Mouse (Mus musculus): ENCODE measurements around the gene Cdk5rap2.

The Cdk5rap2 gene

DNA sequence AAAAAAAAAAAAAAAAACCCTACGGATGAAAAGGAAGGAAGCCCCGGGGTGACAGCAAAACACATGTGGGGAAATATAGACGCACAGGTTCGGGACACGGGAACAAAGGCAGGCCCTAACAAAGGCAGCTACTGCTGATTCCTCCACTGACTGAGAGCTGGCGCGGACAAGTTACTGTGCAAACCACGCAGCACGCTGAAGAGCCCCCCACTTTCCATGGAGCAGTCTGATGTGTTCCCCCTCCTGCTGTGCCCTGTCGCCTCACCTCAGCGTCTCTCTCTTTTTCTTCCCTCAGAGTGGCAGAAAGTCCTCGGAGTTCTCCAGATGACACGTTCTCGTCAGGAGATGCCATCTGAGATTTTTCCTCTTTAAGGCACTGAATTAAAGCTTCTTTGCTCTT is 55.8 kb downstream of the Cdk5rap2 start:
- DNase-seq (ENCODE audit: inconsistent age in 2 of 2, low spot score in 1 of 2): no peak

- no peak for DNase-seq (ENCODE audit: inconsistent age in 2 of 2, low spot score in 1 of 2)
Observed at GRCm38 (mm10) chr4:70353656-70354055, 56.6 kb downstream of the Cdk5rap2 start.

DNA sequence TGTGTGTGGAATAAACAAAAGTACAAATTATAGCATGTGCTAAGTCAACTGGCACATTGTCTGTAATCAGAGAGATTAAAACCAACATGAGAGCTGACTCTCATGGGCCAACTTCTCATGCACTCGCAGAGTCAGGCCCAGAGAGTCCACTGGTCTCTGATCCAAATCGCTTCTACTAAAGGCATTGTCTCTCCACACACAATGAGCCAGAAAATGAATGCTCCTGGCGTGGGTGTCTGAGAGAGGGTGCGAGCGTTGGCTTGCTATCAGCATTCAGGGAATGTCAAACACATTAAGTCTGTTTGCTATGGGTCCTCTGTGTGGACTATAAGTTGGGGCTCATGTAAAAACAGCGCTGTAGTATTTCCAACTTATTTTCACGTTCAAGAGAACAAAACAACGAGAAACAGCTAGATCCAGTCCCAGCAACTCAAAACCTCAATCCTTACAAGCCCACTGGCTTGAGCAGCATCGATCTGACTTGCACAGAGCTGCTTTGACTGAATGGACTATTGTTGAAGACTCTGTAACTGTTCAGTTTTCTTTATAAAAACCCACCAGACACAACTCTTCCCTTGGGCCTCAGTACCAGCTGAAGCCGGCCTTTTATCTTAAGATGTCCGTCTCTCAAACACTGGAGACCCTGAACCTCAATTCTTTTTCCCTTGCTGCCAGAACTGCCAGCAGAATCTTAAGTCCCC is 74.6 kb downstream of the Cdk5rap2 start:
- DNase-seq (ENCODE audit: inconsistent age in 2 of 2, low spot score in 1 of 2): no peak

DNA sequence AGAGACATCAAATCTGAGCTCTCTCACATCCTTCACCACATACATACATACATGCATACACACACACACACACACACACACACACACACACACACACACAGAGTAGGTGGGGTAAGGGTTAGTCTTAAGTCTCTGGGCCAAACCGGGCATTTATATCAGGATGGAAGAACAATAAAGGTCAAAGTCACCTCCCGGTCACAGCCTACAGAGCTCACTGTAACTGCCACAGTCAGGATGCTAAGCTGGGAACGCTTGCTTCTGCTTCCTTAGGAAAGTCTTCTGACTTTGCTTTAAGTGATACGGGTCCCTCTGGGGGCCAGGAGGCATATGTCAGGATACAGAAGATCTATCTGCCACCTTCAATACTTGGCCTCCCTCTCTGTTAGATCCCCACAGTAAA is 75.2 kb downstream of the Cdk5rap2 start:
- DNase-seq (ENCODE audit: inconsistent age in 2 of 2, low spot score in 1 of 2): peak in 1 of 2 experiments; percentile 29

GRCm38 (mm10) chr4:70332981-70333380 is 77.3 kb downstream of the Cdk5rap2 start:
- peak; percentile 61 to 88 for DNase-seq (ENCODE audit: inconsistent age in 2 of 2, low spot score in 1 of 2)

DNA sequence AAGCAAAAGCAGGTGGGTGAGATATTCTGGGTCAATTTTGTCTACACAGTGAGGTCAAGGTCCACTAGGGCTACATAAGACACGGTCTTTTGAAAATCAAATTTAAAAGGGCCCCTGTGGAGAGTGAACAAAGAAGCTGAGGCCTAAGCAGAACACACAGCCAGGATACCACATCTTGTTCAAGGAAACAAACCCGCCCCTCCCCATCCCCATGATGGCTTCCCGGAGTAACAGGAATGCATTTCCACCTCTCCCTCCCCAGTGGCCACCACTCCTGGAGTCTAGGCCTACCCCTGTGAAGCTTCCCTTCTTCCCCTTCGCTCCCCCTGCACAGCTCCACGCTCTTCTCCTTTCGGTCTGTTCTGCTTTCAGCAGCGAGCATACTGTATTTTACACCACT is 77.7 kb downstream of the Cdk5rap2 start:
- no peak for DNase-seq (ENCODE audit: inconsistent age in 2 of 2, low spot score in 1 of 2)

DNA sequence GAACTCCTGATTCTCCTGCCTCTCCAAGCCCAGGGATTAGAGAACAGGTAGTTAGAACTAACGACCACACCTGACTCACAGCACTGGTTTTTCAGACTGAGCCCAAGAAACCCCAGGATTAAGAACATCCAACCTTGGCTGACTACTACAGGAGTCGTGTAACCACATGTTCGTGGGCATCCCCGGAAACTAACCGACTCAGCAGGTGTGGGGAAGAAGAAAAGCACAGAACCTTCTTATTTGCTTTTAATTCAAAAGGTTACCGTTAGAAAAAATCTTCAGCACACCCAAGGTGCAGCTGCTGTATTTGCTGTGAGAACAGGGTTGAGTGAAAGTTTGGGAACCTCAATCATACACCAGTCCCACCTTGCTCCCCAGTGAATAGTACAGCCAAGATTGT is 79.1 kb downstream of the Cdk5rap2 start:
- no peak for DNase-seq (ENCODE audit: inconsistent age in 2 of 2, low spot score in 1 of 2)

- no peak for DNase-seq (ENCODE audit: inconsistent age in 2 of 2, low spot score in 1 of 2)
Observed at GRCm38 (mm10) chr4:70328033-70328432, 82.2 kb downstream of the Cdk5rap2 start.

GRCm38 (mm10) chr4:70327436-70327835 is 82.8 kb downstream of the Cdk5rap2 start:
- DNase-seq (ENCODE audit: inconsistent age in 2 of 2, low spot score in 1 of 2): peak; percentile 33 to 73

DNA sequence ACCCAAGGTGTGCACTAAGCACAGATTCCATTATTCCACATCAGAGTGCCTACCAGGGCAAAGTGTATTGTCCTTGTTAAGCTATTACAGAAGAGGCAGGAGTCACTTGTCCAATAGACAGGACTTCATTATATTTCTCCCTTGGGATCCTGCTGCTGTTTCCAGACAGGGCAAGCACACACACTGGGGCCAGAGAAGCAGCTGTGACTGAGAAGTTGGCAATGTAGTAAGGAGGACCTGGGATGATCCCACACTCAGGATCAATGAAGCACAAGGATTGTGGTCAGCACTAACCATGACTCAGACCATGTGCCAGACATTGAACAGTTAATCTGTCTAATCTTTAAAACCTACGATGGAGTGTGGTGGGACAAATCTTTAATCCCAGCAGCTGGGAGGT is 88.7 kb downstream of the Cdk5rap2 start:
- DNase-seq (ENCODE audit: inconsistent age in 2 of 2, low spot score in 1 of 2): no peak

DNA sequence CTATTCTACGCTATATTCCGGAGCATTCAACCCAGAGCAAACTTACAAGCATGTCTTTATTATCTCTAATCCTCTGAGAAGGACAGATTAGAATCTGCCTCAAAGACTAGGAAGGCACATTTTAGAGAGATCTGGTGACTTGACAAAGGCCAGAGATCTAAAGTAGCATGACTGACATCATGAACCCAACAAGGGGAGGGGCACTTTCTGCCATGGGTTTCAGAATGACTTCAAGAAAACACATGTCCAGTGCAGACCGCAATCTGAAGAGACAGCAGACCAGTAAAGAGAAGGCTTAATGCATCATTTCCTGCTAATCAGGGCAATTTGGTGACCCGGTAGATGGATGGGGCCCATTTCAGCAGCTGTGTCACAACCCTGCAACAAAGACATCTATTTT is 98.1 kb downstream of the Cdk5rap2 start:
- DNase-seq (ENCODE audit: inconsistent age in 2 of 2, low spot score in 1 of 2): no peak

DNA sequence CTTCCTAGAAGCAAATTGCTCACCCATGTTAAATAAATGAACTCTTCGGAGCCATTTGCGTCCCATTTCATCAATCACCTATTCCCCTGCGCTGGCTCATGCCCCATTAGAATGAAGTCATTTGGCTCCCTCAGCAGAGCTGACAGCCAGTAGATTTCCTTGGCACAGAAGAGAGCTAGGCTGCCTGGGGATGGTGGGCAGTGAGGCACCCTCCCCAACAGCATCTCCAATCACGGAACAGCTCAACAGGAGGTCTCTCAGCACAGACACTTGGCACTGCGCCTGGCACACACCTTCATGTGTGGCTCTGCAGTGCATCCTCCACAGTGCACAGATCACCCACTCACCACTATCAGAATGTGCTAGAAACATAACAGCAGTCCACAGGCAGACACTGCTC is 98.7 kb downstream of the Cdk5rap2 start:
- peak; percentile 41 to 79 for DNase-seq (ENCODE audit: inconsistent age in 2 of 2, low spot score in 1 of 2)

DNA sequence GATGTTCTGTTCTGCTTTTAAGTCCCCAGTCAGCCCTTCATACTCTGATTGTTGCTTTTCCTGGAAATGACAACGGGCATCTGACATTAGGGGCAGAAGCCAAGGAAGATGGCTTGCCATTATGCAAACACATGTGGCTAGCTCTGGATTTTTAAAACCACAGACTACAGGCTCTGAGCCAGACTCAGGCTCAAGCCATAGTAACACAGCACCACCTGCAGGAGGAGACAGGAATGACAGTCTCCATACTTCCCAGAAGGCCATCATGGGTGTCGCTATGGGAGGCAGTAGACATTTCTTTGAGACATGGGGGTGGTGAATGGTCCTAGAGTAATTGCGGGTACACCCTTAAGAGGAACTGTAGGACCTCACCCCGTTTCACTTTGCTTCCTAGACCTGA is 103.0 kb downstream of the Cdk5rap2 start:
- DNase-seq (ENCODE audit: inconsistent age in 2 of 2, low spot score in 1 of 2): peak; percentile 74 to 95

DNA sequence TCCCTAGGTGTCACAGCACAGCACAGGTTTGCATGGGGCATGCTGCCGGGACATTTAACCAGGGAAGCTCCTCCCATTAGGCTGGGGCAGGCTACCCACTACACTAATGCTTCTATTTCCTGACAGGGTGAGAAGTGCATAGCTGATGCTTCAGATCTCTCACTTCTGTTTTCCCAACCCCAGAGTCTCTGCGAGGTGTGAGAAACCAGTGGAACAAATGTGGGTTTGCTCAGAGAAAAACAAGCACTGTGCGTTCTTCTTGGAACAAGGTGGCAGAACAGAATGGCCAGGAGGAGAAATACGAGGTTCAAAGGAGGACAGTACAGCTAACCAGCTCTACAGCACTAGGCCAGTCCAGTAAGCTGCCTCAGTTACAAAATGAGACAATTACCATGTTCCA is 106.4 kb downstream of the Cdk5rap2 start:
- no peak for DNase-seq (ENCODE audit: inconsistent age in 2 of 2, low spot score in 1 of 2)

GRCm38 (mm10) chr4:70301187-70301586 is 109.1 kb downstream of the Cdk5rap2 start:
- no peak for DNase-seq (ENCODE audit: inconsistent age in 2 of 2, low spot score in 1 of 2)

DNA sequence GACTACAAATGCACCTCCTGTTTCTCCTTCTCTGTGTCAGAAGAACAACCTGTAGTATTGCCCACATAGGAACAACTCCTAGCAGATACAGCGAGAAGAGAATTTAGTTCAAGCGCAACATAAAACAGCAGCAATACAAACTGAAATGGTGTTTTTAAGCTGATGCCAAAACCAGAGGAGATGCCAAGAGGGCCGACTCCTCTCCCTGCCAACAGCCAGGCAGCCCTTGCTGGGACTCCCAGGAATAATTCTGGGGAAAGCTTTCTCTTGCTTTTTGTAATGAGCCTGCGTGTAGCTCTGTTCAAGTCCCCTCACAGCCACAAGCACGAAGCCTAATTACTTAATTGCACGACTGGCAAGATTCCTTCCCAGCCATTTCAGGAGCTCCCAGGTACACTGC is 120.9 kb downstream of the Cdk5rap2 start:
- no peak for DNase-seq (ENCODE audit: inconsistent age in 2 of 2, low spot score in 1 of 2)

DNA sequence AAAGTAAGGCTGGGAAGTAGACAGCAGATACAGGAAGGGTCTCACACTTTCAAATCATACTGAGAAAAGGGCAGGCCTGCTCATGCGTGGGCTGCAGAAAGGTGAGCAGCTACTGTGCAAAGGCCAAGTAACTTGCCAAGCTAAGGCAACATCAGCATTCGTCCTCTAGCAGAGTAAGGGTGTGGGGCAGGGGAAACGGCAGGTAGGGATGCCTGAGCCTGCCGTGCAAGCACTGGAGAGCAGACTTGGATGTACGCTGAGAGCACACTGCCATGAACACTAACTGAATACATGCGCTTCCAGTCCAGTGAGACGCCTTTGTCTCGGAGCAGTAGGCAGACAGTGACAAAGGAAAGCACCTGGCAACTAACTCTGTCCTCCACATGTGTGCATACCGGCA is 127.1 kb downstream of the Cdk5rap2 start:
- no peak for DNase-seq (ENCODE audit: inconsistent age in 2 of 2, low spot score in 1 of 2)

- no peak for DNase-seq (ENCODE audit: inconsistent age in 2 of 2, low spot score in 1 of 2)
Observed at GRCm38 (mm10) chr4:70278882-70279281, 131.4 kb downstream of the Cdk5rap2 start.

GRCm38 (mm10) chr4:70278057-70278456 is 132.2 kb downstream of the Cdk5rap2 start:
- no peak for DNase-seq (ENCODE audit: inconsistent age in 2 of 2, low spot score in 1 of 2)

DNA sequence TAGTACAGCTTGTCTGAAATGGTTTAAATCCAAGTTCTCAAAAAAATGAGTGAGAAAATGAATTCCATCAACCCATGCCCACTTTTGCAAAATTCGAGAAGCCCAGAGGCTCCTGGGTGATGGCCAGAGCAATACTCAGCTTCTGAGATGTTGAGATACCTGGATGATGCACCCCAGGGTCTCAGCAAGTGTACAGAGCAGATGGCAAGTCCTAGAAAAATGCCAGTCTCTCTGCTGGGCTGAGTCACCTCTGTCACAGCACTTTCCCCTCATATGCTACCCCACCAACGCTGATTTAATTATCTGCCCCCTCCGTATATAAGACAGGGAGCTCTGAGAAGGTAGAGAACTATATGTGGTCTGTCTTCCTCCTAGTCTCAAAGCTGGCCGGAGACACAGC is 137.3 kb downstream of the Cdk5rap2 start:
- no peak for DNase-seq (ENCODE audit: inconsistent age in 2 of 2, low spot score in 1 of 2)

DNA sequence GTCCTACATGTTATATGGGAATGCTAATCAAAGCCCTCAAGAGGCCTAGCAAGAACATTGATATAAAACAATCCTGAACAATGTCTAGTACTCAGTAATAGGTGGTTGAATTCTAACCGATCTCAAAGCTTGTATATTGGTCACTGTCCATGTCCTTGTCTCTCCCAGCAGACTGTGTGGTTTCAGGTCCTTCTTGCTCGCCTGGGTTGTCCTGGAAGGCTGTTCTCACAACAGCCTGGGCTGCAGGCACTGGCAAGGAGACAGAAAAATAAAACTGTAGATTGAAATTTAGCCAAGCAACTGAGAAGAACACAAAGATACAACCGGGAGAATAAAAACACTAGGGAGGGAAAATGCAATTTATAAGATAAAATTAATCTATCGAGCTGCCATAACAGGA is 137.7 kb downstream of the Cdk5rap2 start:
- DNase-seq (ENCODE audit: inconsistent age in 2 of 2, low spot score in 1 of 2): no peak

GRCm38 (mm10) chr4:70267213-70267906 is 142.9 kb downstream of the Cdk5rap2 start:
- DNase-seq (ENCODE audit: inconsistent age in 2 of 2, low spot score in 1 of 2): no peak

DNA sequence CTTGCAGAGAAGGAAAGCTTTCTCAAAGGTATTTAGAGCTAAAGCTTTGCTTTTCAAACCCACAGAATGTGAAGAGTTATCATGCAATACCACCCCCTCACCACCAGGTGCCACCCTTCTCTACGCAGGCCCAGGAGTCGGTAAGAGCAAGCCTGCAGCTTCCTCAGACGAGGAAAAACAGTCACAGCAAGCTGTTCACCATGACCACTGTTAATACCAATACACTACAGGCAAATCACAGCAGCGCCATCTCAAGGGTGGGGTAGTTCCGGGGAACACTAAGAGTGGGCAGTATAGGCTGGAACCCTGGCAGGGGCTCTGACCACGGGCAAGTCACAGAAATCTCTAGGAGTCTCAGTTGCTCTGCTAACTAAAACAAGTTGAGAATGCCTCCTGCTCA is 145.0 kb downstream of the Cdk5rap2 start:
- peak; percentile 58 to 88 for DNase-seq (ENCODE audit: inconsistent age in 2 of 2, low spot score in 1 of 2)

Data from adrenal gland, adult (tissue).